Mouse (Mus musculus): ENCODE data around the gene Cdiptos. TPM values are rescaled to one million over a fixed set of nuclear protein-coding genes. Genes with fewer than 3 reads are reported as not detected.

Gene Cdiptos
- total RNA-seq, 4 experiments from 2014 or later, result 0.61 TPM; not detected in 3

DNA sequence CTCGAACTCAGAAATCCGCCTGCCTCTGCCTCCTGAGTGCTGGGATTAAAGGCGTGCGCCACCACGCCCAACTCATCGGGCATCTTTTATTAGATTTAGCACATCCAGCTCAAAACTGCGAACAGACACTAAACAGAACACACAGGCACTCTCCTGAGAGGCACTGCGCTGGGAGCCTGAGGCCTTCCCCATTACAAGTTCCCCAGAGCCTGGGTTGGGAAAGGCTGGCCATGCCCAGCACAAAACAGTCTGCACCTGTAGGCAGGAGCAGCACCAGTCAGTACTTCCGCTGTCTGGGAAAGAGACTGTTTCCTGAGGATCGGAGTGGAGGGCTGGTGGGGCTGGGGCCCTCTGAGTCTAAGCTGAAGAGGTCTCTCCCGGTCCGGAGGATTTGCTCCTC is 39.1 kb upstream of the Cdiptos start:
- DNase-seq (ENCODE audit: low spot score in 2 of 2), result no peak

- peak in 1 of 2 experiments; percentile 16 for DNase-seq (ENCODE audit: low spot score in 2 of 2)
These were observed 38.4 kb upstream of the Cdiptos start, which contains the start of gene Mvp for GRCm38 (mm10) chr7:127014320-127014719. TSS of gene Mvp (minus strand) at chr7:127014621.

DNA sequence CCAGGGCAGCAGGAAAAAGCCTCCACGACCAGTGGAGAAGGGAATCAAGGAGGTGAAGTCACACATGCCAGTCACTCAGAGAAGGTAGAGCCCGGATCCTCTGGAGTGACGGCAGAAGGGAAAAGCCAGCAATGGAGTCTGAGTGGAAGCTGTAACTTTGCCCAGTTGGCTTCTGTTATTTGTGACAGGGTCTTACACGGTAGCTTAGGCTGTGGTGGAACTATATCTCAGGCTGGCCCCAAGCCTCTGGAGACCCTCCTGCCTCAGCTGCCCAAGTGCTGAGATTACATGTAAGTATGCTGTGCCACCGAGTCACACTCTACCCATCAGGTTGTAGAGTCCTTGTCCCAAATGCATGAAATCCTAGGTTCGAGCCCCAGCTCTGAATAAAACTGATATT is 37.5 kb upstream of the Cdiptos start:
- no peak for DNase-seq (ENCODE audit: low spot score in 2 of 2)

GRCm38 (mm10) chr7:127012845-127013244 is 36.9 kb upstream of the Cdiptos start:
- DNase-seq (ENCODE audit: low spot score in 2 of 2), result no peak

DNA sequence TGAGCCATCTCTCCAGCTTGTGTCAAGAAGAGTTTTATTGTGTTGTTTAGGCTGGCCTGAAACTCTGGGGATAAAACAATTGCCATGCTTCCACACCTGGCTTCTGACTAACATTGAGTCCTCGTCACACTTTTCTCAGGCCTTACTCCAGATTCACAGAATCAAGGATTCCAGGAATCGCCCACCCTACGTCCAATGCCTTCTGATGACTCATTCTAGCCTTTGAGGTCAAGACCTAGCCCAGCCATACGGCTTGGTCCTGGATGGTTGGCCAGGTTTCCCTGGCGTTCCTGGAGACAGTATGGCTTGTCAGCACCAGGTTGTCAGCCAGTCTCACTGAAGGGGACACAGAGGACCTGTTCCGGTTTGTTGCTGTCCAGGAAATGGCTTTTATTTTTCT is 36.5 kb upstream of the Cdiptos start:
- DNase-seq (ENCODE audit: low spot score in 2 of 2), result no peak

DNA sequence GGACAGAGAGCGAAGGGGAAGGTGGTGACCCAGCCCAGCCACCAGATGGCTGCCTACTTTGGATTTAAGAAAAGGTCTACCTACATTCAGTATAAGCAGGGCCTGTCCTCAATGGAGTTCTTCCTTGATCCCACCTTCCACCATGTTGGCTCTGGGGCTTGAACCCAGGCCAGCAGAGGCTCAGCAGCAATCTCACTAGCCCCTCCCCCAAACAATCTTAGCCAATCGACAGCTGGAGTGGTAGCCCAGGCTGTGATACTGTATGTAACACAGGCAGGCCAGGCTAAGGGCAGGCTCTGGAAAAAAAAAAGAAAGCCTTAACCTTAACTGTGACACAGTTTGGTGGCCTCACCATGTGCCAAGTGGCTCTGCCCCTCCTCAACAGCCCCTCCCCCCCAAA is 35.8 kb upstream of the Cdiptos start:
- DNase-seq (ENCODE audit: low spot score in 2 of 2), result no peak

DNA sequence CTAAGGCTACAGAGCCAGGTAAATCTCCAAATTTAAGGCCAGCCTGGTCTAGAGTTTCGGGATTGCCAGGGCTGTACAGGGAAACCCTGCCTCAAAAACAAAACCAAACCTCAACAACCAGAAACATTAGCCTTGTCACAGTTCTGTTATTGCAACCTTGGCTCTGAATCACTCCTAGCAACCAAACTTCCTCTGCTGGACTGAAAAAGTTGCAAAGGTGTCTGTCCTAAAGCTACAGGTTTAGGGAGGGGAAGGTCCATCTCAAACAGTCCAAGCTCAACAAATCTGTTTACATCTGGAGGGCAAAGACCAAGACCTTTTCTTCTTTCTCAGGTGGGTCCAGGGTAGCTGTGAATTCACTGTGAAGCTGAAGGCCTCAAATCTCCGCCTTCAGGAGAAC is 35.2 kb upstream of the Cdiptos start:
- no peak for DNase-seq (ENCODE audit: low spot score in 2 of 2)

DNA sequence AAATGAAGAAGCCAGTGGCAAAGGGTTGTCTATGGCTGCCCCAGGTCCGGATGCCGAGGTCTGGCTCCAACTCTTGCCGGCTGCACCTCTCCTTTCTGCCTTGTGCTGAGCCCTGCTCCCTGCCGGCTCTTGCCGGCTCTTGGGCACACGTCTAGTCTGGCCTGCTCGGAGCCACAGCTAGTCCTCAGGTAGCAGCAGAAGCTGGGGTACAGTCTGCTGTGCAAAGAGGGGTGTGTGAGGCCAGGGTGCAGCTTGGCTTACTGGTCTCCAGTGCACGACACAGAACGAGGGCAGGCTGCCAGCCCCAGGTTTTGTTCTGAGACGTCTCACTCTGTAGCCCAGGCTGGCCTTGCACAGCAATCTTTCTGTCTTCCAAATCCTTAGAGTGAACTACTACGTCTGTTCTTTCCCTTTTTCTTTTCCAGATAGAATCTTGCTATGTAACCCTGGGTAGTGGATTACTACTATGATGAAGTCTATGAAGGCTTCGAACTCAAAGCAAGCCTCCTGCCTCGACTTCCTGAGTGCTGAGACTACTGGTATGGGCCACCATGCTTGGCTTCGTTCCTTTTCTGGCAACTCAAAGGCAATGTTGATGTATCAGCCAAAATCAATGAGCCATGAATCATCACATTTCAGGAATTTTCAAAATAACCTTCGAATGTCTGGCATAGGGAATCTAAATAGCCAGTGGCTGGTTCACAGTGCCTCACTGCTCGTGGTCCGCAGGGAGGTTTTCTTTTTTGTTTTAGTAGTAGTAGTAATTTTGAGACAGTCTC is 33.6 kb upstream of the Cdiptos start:
- DNase-seq (ENCODE audit: low spot score in 2 of 2), result no peak

DNA sequence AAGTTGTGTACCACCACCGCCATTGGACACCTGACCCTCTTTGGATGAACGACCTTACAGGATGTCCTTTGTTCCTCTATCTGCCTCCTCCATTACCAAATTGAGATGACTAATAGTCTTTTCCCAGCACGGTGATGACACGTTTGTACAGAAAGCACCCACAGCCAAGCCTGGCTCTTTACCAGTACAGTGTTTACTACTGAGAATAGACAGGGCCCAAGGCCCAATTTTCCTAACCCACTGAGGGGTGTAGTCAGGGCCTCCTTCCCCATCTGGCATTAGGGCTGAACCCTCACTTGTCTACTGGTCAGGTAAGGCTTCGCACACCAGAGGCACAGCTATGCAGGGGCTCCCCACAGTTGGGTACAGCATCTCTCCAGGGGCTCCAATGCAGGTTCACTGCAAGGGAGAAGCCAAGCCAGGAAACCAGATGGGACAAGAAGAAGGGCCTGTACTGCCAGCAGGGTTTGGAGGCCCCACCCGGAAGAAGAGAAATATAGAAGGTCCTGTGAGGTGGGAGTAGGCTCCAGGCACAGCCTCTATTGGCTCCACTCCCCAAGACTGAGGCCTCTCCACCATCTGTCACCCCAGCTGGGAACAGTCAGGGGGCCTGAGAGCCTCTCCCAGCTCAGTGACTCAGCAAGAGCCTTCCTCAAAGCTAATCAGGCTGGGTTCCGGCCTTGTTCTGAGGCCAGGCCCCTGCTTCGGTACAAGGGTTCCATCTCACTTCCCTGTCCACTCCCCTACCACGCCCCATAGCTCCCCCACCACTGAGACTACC is 32.5 kb upstream of the Cdiptos start:
- DNase-seq (ENCODE audit: low spot score in 2 of 2), result peak in 1 of 2 experiments; percentile 87

GRCm38 (mm10) chr7:127007313-127008024 is 31.6 kb upstream of the Cdiptos start:
- no peak for DNase-seq (ENCODE audit: low spot score in 2 of 2)

DNA sequence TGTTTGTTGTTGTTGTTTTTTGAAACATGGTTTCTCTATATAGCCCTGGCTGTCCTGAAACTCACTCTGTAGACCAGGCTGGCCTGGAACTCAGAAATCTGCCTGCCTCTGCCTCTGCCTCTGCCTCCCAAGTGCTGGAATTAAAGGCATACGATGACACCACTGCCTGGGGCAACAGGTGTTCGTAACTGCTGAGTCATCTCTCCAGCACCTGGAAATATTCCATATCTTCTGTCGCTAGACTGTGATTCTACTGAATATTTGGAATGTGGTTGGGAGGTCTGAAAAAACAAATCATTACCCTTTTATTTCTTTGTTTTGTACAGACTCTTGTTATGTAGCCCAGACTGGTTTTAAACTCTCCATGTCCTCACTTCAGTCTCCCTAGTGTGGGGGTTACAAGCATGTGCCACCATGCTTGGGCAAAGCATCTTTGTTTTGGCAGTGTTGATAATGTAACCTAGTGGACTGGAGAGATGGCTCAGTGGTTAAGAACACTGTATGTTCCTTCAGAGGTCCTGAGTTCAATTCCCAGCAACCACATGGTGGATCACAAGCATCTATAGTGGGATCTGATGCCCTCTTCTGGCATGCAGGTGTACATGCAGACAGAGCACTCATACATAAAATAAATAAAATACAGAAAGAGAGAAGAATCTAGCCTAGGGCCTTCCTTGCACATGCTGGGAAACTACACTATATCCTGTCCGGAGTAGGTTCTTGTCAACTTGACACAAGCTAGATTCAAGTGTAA is 28.4 kb upstream of the Cdiptos start:
- no peak for DNase-seq (ENCODE audit: low spot score in 2 of 2)

DNA sequence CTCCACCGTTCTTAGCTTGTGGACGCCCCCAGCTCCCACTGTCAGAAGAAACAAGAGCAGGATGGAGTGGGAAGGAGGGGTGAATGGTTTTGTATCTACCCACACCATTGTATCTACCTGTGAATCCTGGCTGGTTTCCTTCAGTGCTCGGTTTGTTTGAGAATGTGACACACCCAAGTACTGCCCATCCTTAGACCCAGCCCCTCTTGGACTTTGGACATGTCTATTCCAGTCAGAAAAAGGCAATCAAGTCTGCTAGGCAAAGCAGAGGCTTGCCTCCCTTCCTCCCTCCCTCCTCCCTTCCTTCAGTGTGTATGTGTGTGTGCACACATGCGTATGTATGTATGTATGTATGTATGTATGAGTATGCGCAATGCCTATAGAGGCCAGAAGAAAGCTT is 27.7 kb upstream of the Cdiptos start:
- DNase-seq (ENCODE audit: low spot score in 2 of 2), result no peak

DNA sequence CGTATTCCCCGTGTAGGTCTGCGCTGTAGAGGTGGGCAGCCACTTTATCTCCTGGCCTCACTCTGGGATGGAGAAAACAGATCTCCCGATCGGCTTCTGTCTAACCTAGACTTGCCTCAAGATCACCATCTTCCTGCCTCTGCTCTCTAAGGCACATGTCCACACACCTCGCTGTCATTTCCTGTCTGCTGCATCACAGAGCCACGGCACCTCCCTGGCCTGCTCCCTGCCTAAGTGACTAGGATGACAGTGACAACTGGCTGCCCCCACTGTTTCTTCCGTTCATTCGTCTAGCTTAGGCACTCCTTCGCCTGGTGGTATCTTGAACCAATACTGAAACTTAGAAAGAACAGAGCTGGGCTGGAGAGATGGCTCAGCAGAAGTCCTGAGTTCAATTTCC is 23.7 kb upstream of the Cdiptos start:
- no peak for DNase-seq (ENCODE audit: low spot score in 2 of 2)

DNA sequence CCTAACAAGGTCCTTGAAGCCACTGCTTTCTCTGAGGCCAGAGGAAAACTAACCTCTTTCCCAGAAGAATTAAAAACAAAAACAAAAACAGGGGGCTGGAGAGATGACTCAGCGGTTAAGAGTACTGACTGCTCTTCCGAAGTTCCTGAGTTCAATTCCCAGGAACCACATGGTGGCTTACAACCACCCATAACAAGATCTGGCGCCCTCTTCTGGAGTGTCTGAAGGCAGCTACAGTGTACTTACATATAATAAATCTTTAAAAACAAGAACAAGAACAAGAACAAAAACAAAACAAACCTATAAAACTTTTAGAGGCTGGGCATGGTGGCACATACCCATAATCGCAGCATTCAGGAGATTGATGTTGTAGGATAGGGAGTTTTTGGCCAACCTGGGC is 20.6 kb upstream of the Cdiptos start:
- DNase-seq (ENCODE audit: low spot score in 2 of 2), result no peak

DNA sequence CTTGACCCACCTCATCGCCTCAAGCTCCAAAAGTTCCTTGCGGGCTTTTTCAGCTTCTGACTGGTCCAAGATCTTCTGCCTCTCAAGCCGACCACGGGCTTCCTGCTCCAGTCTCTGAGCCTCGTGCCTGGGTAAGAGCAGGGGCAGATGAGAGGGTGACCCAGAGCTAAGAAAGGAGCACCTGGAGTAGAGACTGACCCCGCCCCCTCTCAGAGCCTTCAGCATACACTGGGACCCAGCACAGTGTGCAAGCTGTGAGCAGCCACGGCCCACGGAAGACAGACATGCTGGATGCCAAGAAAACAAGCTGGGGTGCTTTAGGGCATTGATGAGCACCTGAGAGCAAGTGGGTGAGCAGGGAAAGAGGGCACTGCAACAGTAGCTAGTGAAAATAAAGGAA is 12.9 kb upstream of the Cdiptos start:
- DNase-seq (ENCODE audit: low spot score in 2 of 2), result no peak

- DNase-seq (ENCODE audit: low spot score in 2 of 2), result peak in 1 of 2 experiments; percentile 48
These were observed 10.4 kb upstream of the Cdiptos start for GRCm38 (mm10) chr7:126986319-126986718.

- DNase-seq (ENCODE audit: low spot score in 2 of 2), result peak in 1 of 2 experiments; percentile 62
These were observed 9.0 kb upstream of the Cdiptos start for GRCm38 (mm10) chr7:126984667-126985444.

DNA sequence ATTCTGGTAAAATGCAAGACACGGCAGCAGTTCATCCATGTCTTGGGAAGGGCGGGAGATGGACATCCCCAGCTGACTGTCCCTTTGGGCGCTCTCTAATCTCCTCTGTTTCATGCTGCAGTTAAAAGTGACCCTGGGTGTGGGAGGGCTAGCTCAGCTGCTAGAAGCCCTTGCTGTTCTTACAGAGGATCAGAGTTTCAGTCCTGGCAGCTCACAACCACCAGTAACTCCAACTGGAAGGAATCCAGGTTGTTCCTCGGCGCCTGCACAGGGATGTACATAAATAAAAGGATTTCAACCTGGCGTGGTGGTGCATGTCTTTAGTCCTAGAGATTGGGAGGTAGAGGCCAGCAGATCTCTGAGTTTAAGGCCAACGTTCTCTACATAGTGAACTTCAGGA is 7.2 kb upstream of the Cdiptos start:
- no peak for DNase-seq (ENCODE audit: low spot score in 2 of 2)

DNA sequence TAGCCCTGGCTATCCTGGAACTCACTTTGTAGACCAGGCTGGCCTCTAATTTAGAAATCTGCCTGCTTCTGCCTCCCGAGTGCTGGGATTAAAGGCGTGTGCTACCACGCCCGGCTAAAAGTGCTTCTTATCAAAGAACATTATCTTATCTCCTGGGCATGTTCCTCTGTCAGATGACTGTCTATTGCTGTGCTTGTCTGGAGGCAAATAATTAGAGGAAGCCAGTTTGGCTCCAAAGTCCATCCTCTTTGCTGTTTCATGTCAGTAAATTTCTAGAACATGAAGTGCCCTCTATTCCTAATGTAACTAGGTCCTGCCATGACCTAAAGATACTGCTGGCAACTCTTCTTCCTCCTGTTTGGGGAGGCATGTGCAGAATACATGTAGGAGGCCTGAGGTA is 6.2 kb upstream of the Cdiptos start:
- no peak for DNase-seq (ENCODE audit: low spot score in 2 of 2)

- no peak for DNase-seq (ENCODE audit: low spot score in 2 of 2)
These were observed 5.7 kb upstream of the Cdiptos start for GRCm38 (mm10) chr7:126981601-126982000.

DNA sequence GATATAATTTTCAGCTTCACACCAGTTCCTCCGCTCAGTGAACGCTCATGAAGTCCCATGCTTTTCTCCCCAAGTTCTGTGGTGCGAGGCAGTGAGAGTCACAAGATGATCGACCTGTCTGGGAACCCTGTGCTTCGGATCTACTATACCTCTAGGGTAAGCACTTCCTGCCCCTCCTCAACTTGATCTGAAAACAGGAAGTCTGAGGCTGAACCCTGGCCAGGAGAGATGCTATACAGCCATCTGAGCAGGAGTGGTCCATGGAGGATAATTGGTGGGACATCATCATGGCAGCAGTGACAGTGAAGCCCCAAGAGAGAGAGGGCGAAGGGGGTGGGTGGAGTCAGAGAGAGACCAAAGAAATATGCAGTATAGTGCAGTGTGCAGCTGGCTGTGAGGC is 2.9 kb upstream of the Cdiptos start:
- no peak for DNase-seq (ENCODE audit: low spot score in 2 of 2)
